Mouse (Mus musculus): ENCODE results near the gene Gata3.

DNA sequence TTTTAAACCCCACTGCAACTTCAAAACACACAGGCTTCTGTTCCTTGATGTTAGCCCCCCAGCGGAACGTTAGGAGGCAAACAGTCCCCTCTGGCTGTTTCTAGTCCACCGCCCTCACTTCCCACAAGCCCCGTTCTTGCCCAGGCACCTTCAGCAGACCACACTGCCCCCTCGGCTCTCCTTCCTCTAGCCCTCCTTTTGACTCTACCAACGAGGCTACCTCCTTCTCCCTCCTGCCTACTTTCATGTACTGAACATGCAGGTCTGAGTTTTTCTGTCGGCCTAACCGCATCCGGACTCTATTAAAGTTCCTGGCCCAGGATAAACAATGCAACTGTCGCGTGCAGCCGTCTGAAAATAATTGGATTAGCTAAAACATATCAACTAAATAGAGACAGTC lies 17.2 kb downstream of the Gata3 start:
- TF ChIP-seq POLR2A (IDR thresholded peaks at IDR 0.05; ENCODE audit: borderline replicate concordance, insufficient read depth, low read length) = no peak
- no peak for TF ChIP-seq CTCF (IDR thresholded peaks at IDR 0.05; ENCODE audit: borderline replicate concordance, insufficient read depth, low read depth, low read length)

All from cerebellum, adult 2 months (tissue).